Mouse (Mus musculus): Measurements from ENCODE around the gene Tmem109.

DNA sequence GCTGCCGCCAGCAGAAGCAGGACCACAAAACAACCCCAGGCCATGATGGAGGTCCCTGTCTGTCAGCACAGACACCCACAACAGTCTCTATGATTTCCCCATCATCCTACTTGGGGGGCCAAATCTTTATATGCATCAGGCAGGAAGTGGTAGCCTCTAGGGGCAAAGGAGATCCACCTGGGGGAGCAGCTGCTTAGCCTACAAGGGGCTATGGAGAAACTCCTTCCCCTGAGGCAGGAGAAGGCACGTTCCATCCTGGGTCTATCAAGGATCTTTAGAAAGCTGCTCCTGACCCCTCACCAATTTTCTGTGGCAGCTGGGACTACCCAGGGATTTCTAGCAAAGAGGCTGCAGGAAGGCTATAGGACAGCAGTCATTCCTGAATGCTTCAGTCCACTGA, 38.7 kb upstream of the Tmem109 start, which contains the start of gene Zp1:
- TF ChIP-seq CTCF (IDR thresholded peaks at IDR 0.05; ENCODE audit: extremely low read depth, insufficient read length, insufficient replicate concordance, low read depth, low read length) (no peak), POLR2A (IDR thresholded peaks at IDR 0.05; ENCODE audit: low read depth, low read length) (no peak)

Measured in small intestine, adult 2 months (tissue).